8 mouse cellular contexts compared by ENCODE assay signal in the genomic region with DNA sequence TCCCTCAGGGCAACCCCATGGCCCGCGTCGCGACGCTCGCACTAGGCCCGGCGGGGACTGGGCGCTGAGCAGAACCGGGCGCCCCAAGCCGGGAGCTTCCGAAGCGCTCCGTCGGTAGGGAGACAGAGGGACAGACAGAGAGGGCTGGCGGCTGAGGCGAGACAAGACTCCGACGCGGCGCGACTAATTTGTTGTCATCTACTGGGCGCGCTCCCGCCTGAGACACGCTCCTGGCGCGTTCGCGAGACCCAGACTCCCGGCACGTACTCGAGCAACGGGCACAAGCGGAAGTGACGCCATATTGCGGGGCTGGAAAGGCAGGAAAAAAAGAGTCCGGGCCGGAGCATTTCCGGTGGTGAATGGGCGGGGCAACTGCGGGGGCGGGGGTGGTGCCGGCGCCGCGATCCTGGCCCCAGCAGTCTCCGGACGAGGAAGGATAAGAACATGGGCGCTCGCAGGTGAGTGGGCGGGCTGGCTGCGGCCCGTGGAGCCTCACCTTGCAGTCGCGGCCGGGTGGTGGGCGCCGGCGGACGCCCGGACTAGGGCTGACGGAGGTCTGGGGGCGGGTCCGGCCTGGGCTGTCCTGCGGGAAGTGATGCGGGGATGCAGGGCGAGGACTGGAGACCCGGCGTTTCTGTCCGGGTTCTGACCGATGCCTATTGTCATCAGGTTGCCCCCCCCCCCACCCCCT. TPM values are rescaled to one million over a fixed set of nuclear protein-coding genes. Genes with fewer than 3 reads are reported as not detected.
DNase-seq lines count a peak whose midpoint lies in the region; ATAC-seq and TF ChIP-seq lines count a peak whose summit lies in the region.

A gene (minus strand): TSS at position 211 of the 691 bp plus-strand sequence.

- no peak for TF ChIP-seq CTCF in MEL (IDR thresholded peaks at IDR 0.05 in 2 of 3, conservative IDR thresholded peaks at IDR 0.05 in 1 of 3; ENCODE audit: control insufficient read depth in 1 of 3, insufficient read depth in 1 of 3, low read depth in 2 of 3, low read length in 3 of 3, poor library complexity in 1 of 3, severe bottlenecking in 1 of 3)
- no peak for TF ChIP-seq CTCF in cerebellum, adult 2 months (IDR thresholded peaks at IDR 0.05; ENCODE audit: borderline replicate concordance, insufficient read depth, low read depth, low read length)
- TF ChIP-seq CTCF in forebrain, postnatal 0 days (IDR thresholded peaks at IDR 0.05; ENCODE audit: low read depth) = no peak

- peak within 1 kb of the TSS; percentile 75 for H3K4me2 ChIP-seq in forebrain, postnatal 0 days (ENCODE audit: low read depth)
- H3K4me2 ChIP-seq in lung, embryonic 15.5 days = peak within 1 kb of the TSS; percentile 85

- peak within 1 kb of the TSS; percentile 95 to 100 for H3K4me3 ChIP-seq in MEL (ENCODE audit: control insufficient read depth in 1 of 2, insufficient read depth in 1 of 2, low read depth in 2 of 2, low read length in 2 of 2)
- H3K4me3 ChIP-seq in cerebellum, adult 2 months (replicated peaks; ENCODE audit: insufficient read depth, low read depth, low read length) = peak within 1 kb of the TSS; percentile 79
- peak within 1 kb of the TSS; percentile 97 for H3K4me3 ChIP-seq in forebrain, postnatal 0 days (ENCODE audit: low read depth, low read length)
- H3K4me3 ChIP-seq in lung, embryonic 15.5 days = peak within 1 kb of the TSS; percentile 95

- no peaks in the 10 kb centered on the region for H3K9me3 ChIP-seq in MEL (replicated peaks; ENCODE audit: insufficient read depth, low read length)
- no peaks in the 10 kb centered on the region for H3K9me3 ChIP-seq in forebrain, postnatal 0 days (ENCODE audit: low read length)
- no peaks in the 10 kb centered on the region for H3K9me3 ChIP-seq in lung, embryonic 15.5 days

- peaks cover 6 to 35% of the 10 kb centered on the region in 2 experiments for H3K36me3 ChIP-seq in MEL (ENCODE audit: control insufficient read depth in 1 of 2, insufficient read depth in 2 of 2, low read length in 2 of 2)
- H3K36me3 ChIP-seq in forebrain, postnatal 0 days (ENCODE audit: insufficient read depth) = 0 out of 2 replicates have a peak, but pooled peaks cover 5% of the 10 kb centered on the region
- peaks cover 5% of the 10 kb centered on the region; the same call in 1 of the 2 replicates for H3K36me3 ChIP-seq in lung, embryonic 15.5 days

- H3K4me1 ChIP-seq in MEL (ENCODE audit: control insufficient read depth in 1 of 2, insufficient read depth in 2 of 2, low read length in 2 of 2) = peaks cover 6 to 31% of the 10 kb centered on the region in 2 experiments
- peaks cover 3% of the 10 kb centered on the region for H3K4me1 ChIP-seq in cerebellum, adult 2 months (ENCODE audit: control insufficient read depth, insufficient read depth, low read length)
- peaks cover 12% of the 10 kb centered on the region for H3K4me1 ChIP-seq in forebrain, postnatal 0 days (ENCODE audit: insufficient read depth)
- peaks cover 27% of the 10 kb centered on the region for H3K4me1 ChIP-seq in lung, embryonic 15.5 days

- H3K79me2 ChIP-seq in MEL (ENCODE audit: control insufficient read depth, insufficient read depth, low read length, poor library complexity) = peaks cover 51% of the 10 kb centered on the region

- H3K27me3 ChIP-seq in MEL (ENCODE audit: control insufficient read depth in 1 of 2, insufficient read depth in 2 of 2, low read length in 2 of 2) = no peaks in the 10 kb centered on the region
- no peaks in the 10 kb centered on the region for H3K27me3 ChIP-seq in cerebellum, adult 2 months (ENCODE audit: control insufficient read depth, insufficient read depth, low read length)
- H3K27me3 ChIP-seq in forebrain, postnatal 0 days (ENCODE audit: insufficient read depth, low read length) = no peaks in the 10 kb centered on the region
- H3K27me3 ChIP-seq in lung, embryonic 15.5 days = no peaks in the 10 kb centered on the region

- TF ChIP-seq POLR2A in MEL (IDR thresholded peaks at IDR 0.05; ENCODE audit: control insufficient read depth in 1 of 2, insufficient read depth in 1 of 2, low read depth in 1 of 2, low read length in 2 of 2, poor library complexity in 1 of 2) = peak; percentile 23 to 59; a peak in 2 of 4 replicates
- TF ChIP-seq POLR2A in cerebellum, adult 2 months (IDR thresholded peaks at IDR 0.05; ENCODE audit: borderline replicate concordance, insufficient read depth, low read length) = peak; percentile 82

- H3K9ac ChIP-seq in MEL (ENCODE audit: control insufficient read depth, low read depth, low read length, poor library complexity, severe bottlenecking) = peak within 1 kb of the TSS; percentile 99
- peak within 1 kb of the TSS; percentile 70 for H3K9ac ChIP-seq in forebrain, postnatal 0 days
- peak within 1 kb of the TSS; percentile 80 for H3K9ac ChIP-seq in lung, embryonic 15.5 days

- peak; percentile 98 for DNase-seq in MEL (ENCODE audit: low read depth, low spot score)
- peak; percentile 97 to 98 for DNase-seq in cerebellum, adult 2 months
- peak; percentile 99 for DNase-seq in forebrain, postnatal 0 days
- DNase-seq in heart, postnatal 4 days = peak; percentile 97
- DNase-seq in layer of hippocampus, adult 8-10 months (ENCODE audit: low spot score in 2 of 2) = peak; percentile 95 to 97
- DNase-seq in ovary, adult 18-20 months (ENCODE audit: low spot score) = peak; percentile 90
- peak; percentile 97 for DNase-seq in thymus, postnatal 0 days (ENCODE audit: low spot score)

- under 1% methylated on average over 73 of the region's 73 CpGs for WGBS in cerebellum, adult 2 months
- WGBS in forebrain, postnatal 0 days = 2% methylated on average over 73 of the region's 73 CpGs
- under 1% methylated on average over 72 of the region's 73 CpGs for WGBS in lung, embryonic 15.5 days

- peak; percentile 94 for ATAC-seq in forebrain, postnatal 0 days
- peak; percentile 92 for ATAC-seq in lung, embryonic 15.5 days (ENCODE audit: borderline replicate concordance, extremely low read depth, low FRiP score, low TSS enrichment)

- 0 out of 4 replicates have a peak, but pooled peaks of 1 of the 2 experiments have one; percentile 33 for TF ChIP-seq EP300 in MEL (IDR thresholded peaks at IDR 0.05; ENCODE audit: low read depth in 1 of 2, low read length in 2 of 2)

- TF ChIP-seq RAD21 in MEL (IDR thresholded peaks at IDR 0.05; ENCODE audit: low read depth, low read length) = no peak

- peak within 1 kb of the TSS; percentile 75 for H3K27ac ChIP-seq in MEL (ENCODE audit: control insufficient read depth, low read depth, low read length)
- H3K27ac ChIP-seq in cerebellum, adult 2 months (ENCODE audit: insufficient read depth, low read length) = peak within 1 kb of the TSS; percentile 82
- H3K27ac ChIP-seq in forebrain, postnatal 0 days (ENCODE audit: low read depth, low read length) = peak within 1 kb of the TSS; percentile 87
- H3K27ac ChIP-seq in lung, embryonic 15.5 days = peak within 1 kb of the TSS; percentile 78

TF ChIP-seq in MEL, 35 proteins besides CTCF, POLR2A, EP300 and RAD21 (continues in another document):
- TF ChIP-seq MEF2A (IDR thresholded peaks at IDR 0.05; ENCODE audit: extremely low read depth, insufficient replicate concordance, low read depth, low read length, poor library complexity, severe bottlenecking) (no peak), NELFE (IDR thresholded peaks at IDR 0.05; ENCODE audit: low read depth, low read length) (peak; percentile 51), CHD2 (IDR thresholded peaks at IDR 0.05; ENCODE audit: low read length) (no peak), GATA1 (IDR thresholded peaks at IDR 0.05; ENCODE audit: low read depth, low read length) (no peak), POLR2AphosphoS2 (IDR thresholded peaks at IDR 0.05; ENCODE audit: low read length) (0 out of 2 replicates have a peak, but pooled peaks have one; percentile 46), E2F4 (IDR thresholded peaks at IDR 0.05; ENCODE audit: borderline replicate concordance, low read depth, low read length) (no peak), USF1 (IDR thresholded peaks at IDR 0.05; ENCODE audit: low read depth, low read length) (peak; percentile 29; the same call in 1 of the 2 replicates), MYC (IDR thresholded peaks at IDR 0.05; ENCODE audit: low read depth, low read length) (0 out of 2 replicates have a peak, but pooled peaks have one; percentile 49), TCF12 (IDR thresholded peaks at IDR 0.05; ENCODE audit: low read depth, low read length) (0 out of 2 replicates have a peak, but pooled peaks have one; percentile 44), MAFK (IDR thresholded peaks at IDR 0.05; ENCODE audit: borderline replicate concordance, low read depth, low read length) (no peak), SMC3 (IDR thresholded peaks at IDR 0.05; ENCODE audit: low read depth, low read length) (no peak), MXI1 (IDR thresholded peaks at IDR 0.05; ENCODE audit: low read depth, low read length) (peak; percentile 84), ZNF384 (IDR thresholded peaks at IDR 0.05; ENCODE audit: low read depth, low read length) (peak; percentile 90), RCOR1 (IDR thresholded peaks at IDR 0.05; ENCODE audit: low read depth, low read length) (no peak; the same call in 1 of the 2 replicates), ETS1 (IDR thresholded peaks at IDR 0.05; ENCODE audit: low read depth, low read length) (peak; percentile 53), MAZ (IDR thresholded peaks at IDR 0.05; ENCODE audit: low read depth, low read length) (peak; percentile 96), MAX (IDR thresholded peaks at IDR 0.05; ENCODE audit: low read length) (no peak; the same call in 1 of the 2 replicates), BHLHE40 (IDR thresholded peaks at IDR 0.05; ENCODE audit: borderline replicate concordance, low read depth, low read length) (no peak), USF2 (IDR thresholded peaks at IDR 0.05; ENCODE audit: borderline replicate concordance in 1 of 2, insufficient read depth in 1 of 2, low read depth in 1 of 2, low read length in 2 of 2) (no peak), HCFC1 (IDR thresholded peaks at IDR 0.05; ENCODE audit: low read depth, low read length) (peak; percentile 93), UBTF (IDR thresholded peaks at IDR 0.05; ENCODE audit: borderline replicate concordance, insufficient read depth, low read depth, low read length) (0 out of 2 replicates have a peak, but pooled peaks have one; percentile 24)

RNA-seq across cellular contexts. Expression of the gene that starts here (rescaled TPM):
- total RNA-seq in MEL (2012; rRNA removed) = 28.3 and 31.3 TPM in 2 replicates
- 10 to 100 TPM in 1 of 2 experiments, not detected in 1; 35.9 TPM for polyA plus RNA-seq in MEL (2012; ENCODE audit: insufficient read depth in 1 of 2, insufficient read length in 2 of 2, low read depth in 1 of 2, low replicate concordance in 2 of 2, missing spikeins in 1 of 2)
- 47.4 and 48.8 TPM in 2 replicates for polyA plus RNA-seq in cerebellum, adult 2 months (2012; rRNA removed)
- total RNA-seq in forebrain, postnatal 0 days (2014; rRNA removed) = 36.9 and 41.2 TPM in 2 replicates
- polyA plus RNA-seq in forebrain, postnatal 0 days (2015; fragmentation: Nextera tagmentation; extraction: Ambion mirVana) = 5.6 and 8.3 TPM in 2 replicates
- 10 to 100 TPM; 18.5 to 19.7 TPM for total RNA-seq in heart, postnatal 4 days (2021)
- total RNA-seq in layer of hippocampus, adult 8-10 months (2022) = 10 to 100 TPM; 43.1 to 56.3 (median 47.8) TPM
- 10.6 and 11.5 TPM in 2 replicates for polyA plus RNA-seq in lung, embryonic 15.5 days (2015; fragmentation: Nextera tagmentation; extraction: Ambion mirVana)
- 9.0 and 10.4 TPM in 2 replicates for polyA plus RNA-seq in thymus, postnatal 0 days (2015; fragmentation: Nextera tagmentation; extraction: Ambion mirVana)

Comparison
In these comparisons a context has a peak if more than half of its experiments do, and no peak if none do; other contexts are left out.
1. Peak in every context shown above with its lines: DNase-seq, ATAC-seq, H3K4me3 ChIP-seq and H3K27ac ChIP-seq.